Mouse (Mus musculus): Measurements from ENCODE around the gene Tsc22d4.

- TF ChIP-seq CTCF (IDR thresholded peaks at IDR 0.05; ENCODE audit: low read depth, low read length): no peak
- TF ChIP-seq POLR2AphosphoS5 (IDR thresholded peaks at IDR 0.05; ENCODE audit: insufficient replicate concordance, low read depth, low read length): no peak
- TF ChIP-seq GATA1 (IDR thresholded peaks at IDR 0.05; ENCODE audit: borderline replicate concordance, low read length): no peak
- no peak for TF ChIP-seq TAL1 (conservative IDR thresholded peaks at IDR 0.05; ENCODE audit: low read depth, low read length)
- no peak for TF ChIP-seq GATA2 (IDR thresholded peaks at IDR 0.05; ENCODE audit: borderline replicate concordance, low read depth, low read length)
Observed at GRCm38 (mm10) chr5:137758921-137759534, 13.5 kb downstream of the Tsc22d4 start.
